Mouse (Mus musculus) midbrain, embryonic 11.5 days (tissue): ENCODE data around the gene Mrps31. TPM values are rescaled to one million over a fixed set of nuclear protein-coding genes. Genes with fewer than 3 reads are reported as not detected.

Source experiments
- ATAC-seq: fragments of 200-750 bp; cut with Nextera tagmentation; 2 replicates; pipeline ENCODE4 v1.8.0; 2017; ENCODE audit warnings: moderate TSS enrichment, moderate library complexity; ENCODE audit not compliant: low FRiP score
- DNase-seq: peaks from one replicate; pipeline ENCODE4 v3.0.0; 2015; ENCODE audit warnings: low spot score; ENCODE audit errors: missing footprints
- H3K27ac ChIP-seq: fragments of 300-500 bp; sonication (generic); 2 replicates; pipeline ENCODE4 v1.5.1; 2014; ENCODE audit warnings: low read depth, low read length
- H3K27me3 ChIP-seq: fragments of 300-500 bp; sonication (generic); 2 replicates; pipeline ENCODE4 v1.6.1; 2014; ENCODE audit warnings: mild to moderate bottlenecking, low read length, moderate library complexity, mixed read lengths; ENCODE audit not compliant: control insufficient read depth, insufficient read depth
- H3K36me3 ChIP-seq: fragments of 300-500 bp; sonication (generic); 2 replicates; pipeline ENCODE4 v1.6.1; 2014; ENCODE audit warnings: mild to moderate bottlenecking, low read length, moderate library complexity, mixed read lengths; ENCODE audit not compliant: control insufficient read depth, insufficient read depth
- H3K4me1 ChIP-seq: fragments of 300-500 bp; sonication (generic); 2 replicates; pipeline ENCODE4 v1.6.1; 2014; ENCODE audit warnings: low read length; ENCODE audit not compliant: control insufficient read depth, insufficient read depth
- H3K4me2 ChIP-seq: fragments of 300-500 bp; sonication (generic); 2 replicates; pipeline ENCODE4 v1.6.1; 2014; ENCODE audit warnings: mild to moderate bottlenecking, moderate library complexity
- H3K4me3 ChIP-seq: fragments of 300-500 bp; sonication (generic); 2 replicates; pipeline ENCODE4 v1.5.1; 2014; ENCODE audit warnings: low read depth, low read length
- H3K9ac ChIP-seq: fragments of 300-500 bp; sonication (generic); 2 replicates; pipeline ENCODE4 v1.6.1; 2014; ENCODE audit warnings: low read length
- H3K9me3 ChIP-seq: fragments of 300-500 bp; sonication (generic); 2 replicates; pipeline ENCODE4 v1.6.1; 2016; ENCODE audit warnings: low read length; ENCODE audit not compliant: control insufficient read depth
- WGBS: fragments of 180-500 bp; shearing (Covaris S2); extraction: QIAGEN DNeasy Blood & Tissue Kit; methylation state at CpG from one replicate; pipeline ENCODE4 v1.1.7; 2014; 5-methylcytosine and 5-hydroxymethylcytosine counted together
- polyA plus RNA-seq: library from polyadenylated mRNA; unstranded; fragments of >200 nt; fragmentation: Nextera tagmentation; extraction: Ambion mirVana; gene quantifications from 2 replicates; pipeline ENCODE4 v1.2.1, GENCODE M21; 2014

The Mrps31 gene
- polyA plus RNA-seq, 1 experiment from 2014 or later, result 45.3 TPM

DNA sequence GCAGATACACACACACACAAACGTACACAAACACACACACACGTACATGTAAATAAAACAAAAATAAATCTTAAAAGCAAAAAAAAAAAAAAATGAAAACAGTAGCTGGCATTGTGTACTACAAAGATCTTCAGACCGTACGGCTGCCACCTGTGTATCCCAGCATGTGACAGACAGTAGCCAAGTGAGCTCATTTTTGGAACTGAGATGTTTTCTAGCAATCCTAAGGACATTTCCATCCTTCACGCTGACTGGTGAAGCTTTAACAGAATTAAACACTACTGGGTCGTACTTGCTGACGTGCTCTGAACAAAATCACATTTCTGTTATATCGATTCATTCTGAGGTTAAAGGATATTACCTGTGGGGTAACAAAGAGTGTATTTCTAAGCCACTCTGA lies 15.9 kb upstream of the Mrps31 start:
- no peaks in the 10 kb centered on the region for H3K4me1 ChIP-seq
- no peak overlapping the region for H3K9ac ChIP-seq
- no peaks in the 10 kb centered on the region for H3K27me3 ChIP-seq
- ATAC-seq, result no peak
- H3K36me3 ChIP-seq, result no peaks in the 10 kb centered on the region; the same call in 1 of the 2 replicates
- WGBS, result 96% methylated on average over 8 of the region's 8 CpGs
- no peaks in the 10 kb centered on the region for H3K9me3 ChIP-seq
- no peak overlapping the region for H3K4me2 ChIP-seq
- no peak overlapping the region for H3K4me3 ChIP-seq
- no peak overlapping the region for H3K27ac ChIP-seq
- DNase-seq, result no peak

DNA sequence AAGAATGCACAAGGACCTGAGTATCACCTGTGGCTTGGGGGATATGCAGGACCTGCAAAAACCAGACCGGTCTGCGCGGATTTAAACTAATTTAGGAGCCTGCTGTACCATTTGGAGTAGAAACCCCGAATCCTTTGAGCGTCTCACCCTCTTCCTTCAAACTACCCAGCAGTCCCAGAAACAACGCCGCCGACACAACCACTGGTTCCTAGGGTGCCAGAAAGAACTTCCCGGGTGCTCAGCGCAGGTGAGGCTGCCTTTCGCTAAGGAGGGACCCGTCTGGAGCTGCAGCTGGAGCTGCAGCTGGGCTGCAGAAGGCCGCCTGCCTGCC lies 13.4 kb upstream of the Mrps31 start:
- Histone ChIP-seq H3K9ac (peak overlapping the region; percentile 69), H3K4me1 (no peaks in the 10 kb centered on the region), H3K27ac (peak overlapping the region; percentile 22; the same call in 1 of the 2 replicates), H3K4me3 (peak overlapping the region; percentile 59), H3K4me2 (peak overlapping the region; percentile 63), H3K9me3 (no peaks in the 10 kb centered on the region), H3K27me3 (no peaks in the 10 kb centered on the region), H3K36me3 (no peaks in the 10 kb centered on the region)
- 1% methylated on average over 13 of the region's 13 CpGs for WGBS
- peak; percentile 95 for DNase-seq
- no peak for ATAC-seq

DNA sequence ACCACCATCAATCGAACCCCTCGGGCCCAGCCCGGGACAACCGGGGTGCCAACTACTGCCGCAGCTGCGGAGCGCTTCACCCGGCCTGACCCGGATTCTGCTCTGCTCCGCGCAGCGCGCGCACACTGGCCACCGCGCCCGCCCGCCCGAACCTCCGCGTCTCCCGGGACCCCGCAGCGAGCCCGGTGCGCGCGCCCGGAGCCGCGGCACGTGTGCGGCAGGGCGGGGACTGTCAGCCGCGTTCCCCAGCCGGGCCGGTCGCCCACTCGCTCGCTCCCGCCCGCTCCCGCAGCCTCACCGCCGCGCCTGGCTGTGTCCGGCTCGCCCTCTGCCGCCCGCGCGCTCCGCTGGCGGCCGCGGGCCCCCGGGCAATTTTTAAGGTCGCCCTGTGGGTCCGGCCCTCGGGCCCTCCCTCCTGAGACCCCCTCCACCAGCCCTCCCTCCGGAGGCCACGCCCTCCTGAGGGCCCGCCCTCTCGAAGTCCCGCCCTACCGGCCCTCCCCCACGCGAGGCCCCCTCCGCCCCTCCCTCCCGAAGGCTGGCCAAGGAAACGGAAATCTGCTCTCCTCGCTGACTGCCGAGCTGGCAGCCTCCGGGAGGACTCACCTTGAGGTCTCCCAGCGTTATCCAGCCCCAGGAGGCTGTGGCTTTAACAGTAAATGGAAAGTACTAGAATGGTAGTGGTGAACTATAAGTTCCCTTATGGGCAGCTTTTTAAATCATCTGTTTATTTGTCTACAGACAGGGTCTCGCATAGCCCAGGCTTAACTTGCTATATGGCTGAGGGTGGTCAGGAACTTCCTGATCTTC lies 12.8 kb upstream of the Mrps31 start, which contains the start of gene Slc25a15:
TSS of gene Slc25a15 (minus strand) at position 456 of the 810 bp plus-strand sequence.
- Histone ChIP-seq H3K4me1 (no peaks in the 10 kb centered on the region), H3K4me3 (peak within 1 kb of the TSS; percentile 59), H3K9me3 (no peaks in the 10 kb centered on the region), H3K27ac (peak within 1 kb of the TSS; percentile 22), H3K36me3 (no peaks in the 10 kb centered on the region), H3K27me3 (no peaks in the 10 kb centered on the region), H3K4me2 (peak within 1 kb of the TSS; percentile 63), H3K9ac (peak within 1 kb of the TSS; percentile 69)
- DNase-seq, result peak; percentile 99
- ATAC-seq, result peak; percentile 95
- WGBS, result under 1% methylated on average over 57 of the region's 77 CpGs

DNA sequence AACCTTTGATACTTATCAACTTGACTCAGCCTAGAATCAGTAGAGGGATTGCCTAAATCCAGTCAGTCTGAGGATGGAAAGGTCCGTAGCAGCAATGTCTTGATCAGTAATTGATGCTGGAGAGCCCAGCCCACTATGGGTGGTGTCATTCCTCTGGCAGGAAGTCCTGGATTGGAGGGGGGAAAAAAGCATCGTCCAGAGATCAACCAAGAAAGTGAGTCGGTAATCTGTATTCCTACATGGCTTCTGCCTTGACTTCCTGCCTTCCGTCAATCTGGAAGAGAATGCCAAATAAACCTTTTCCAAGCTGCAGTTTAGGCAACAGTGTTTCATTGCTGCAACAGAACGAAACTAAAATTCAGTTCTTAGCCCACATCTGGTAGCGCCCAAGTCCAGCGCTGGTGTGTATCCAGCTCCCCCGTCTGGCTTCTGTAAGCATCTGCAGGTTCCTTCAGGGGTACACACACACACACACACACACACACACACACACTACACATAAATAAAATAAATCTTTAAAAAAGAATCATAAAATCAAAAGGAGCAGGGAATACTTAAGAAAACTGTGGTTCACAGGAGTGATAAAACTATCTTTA lies 11.8 kb upstream of the Mrps31 start:
- ATAC-seq (no peak), DNase-seq (no peak)
- no peaks in the 10 kb centered on the region for H3K4me1 ChIP-seq
- no peaks in the 10 kb centered on the region for H3K9me3 ChIP-seq
- no peak overlapping the region; the same call in 1 of the 2 replicates for H3K4me2 ChIP-seq
- H3K36me3 ChIP-seq, result no peaks in the 10 kb centered on the region
- H3K27me3 ChIP-seq, result no peaks in the 10 kb centered on the region
- no peak overlapping the region; the same call in 1 of the 2 replicates for H3K4me3 ChIP-seq
- 92% methylated on average over 8 of the region's 8 CpGs for WGBS
- no peak overlapping the region for H3K27ac ChIP-seq
- no peak overlapping the region; the same call in 1 of the 2 replicates for H3K9ac ChIP-seq

DNA sequence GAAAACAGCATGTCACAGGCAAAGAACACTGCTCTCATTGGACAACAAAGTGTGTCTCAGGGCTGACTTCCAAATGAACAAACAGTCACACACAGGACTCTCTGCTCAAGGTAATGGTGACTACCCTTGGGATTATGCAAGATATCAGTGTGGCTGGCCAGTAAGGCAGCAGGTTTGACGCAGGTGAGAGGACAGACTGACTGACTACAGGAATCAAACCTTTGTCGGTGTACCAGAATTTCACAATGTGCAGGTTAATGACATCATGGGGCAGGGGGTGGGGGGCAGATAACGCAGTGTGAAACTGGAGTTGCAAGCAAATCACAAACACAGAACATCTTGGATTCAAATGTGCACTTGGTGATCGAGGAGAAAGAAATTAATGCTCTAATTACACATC lies 10.6 kb upstream of the Mrps31 start:
- H3K27me3 ChIP-seq, result no peaks in the 10 kb centered on the region
- no peak overlapping the region for H3K27ac ChIP-seq
- DNase-seq (no peak), ATAC-seq (no peak)
- no peak overlapping the region for H3K4me2 ChIP-seq
- WGBS, result 91% methylated on average over 4 of the region's 4 CpGs
- H3K4me3 ChIP-seq, result no peak overlapping the region
- H3K9me3 ChIP-seq, result no peaks in the 10 kb centered on the region
- no peak overlapping the region for H3K9ac ChIP-seq
- H3K36me3 ChIP-seq, result no peaks in the 10 kb centered on the region
- no peaks in the 10 kb centered on the region for H3K4me1 ChIP-seq

DNA sequence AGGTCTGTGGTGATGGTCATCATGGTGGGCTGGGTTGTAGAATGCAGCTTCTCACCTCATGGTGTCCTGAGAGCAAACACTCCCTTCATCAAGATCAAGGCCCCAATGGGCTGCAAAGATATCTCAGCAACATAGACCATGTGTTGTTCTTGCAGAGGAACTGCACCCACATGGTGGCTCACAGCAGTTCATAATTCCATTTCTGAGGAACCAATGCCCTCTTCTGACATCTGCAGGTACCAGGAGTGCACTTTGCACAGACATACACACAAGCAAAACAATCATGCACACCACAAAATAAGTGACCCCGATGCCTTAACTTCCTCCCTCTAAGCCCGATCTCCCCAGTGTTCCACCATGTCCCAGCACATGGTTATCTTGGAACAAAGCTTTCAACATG lies 7.9 kb upstream of the Mrps31 start:
- Histone ChIP-seq H3K27ac (no peak overlapping the region), H3K9ac (no peak overlapping the region)

DNA sequence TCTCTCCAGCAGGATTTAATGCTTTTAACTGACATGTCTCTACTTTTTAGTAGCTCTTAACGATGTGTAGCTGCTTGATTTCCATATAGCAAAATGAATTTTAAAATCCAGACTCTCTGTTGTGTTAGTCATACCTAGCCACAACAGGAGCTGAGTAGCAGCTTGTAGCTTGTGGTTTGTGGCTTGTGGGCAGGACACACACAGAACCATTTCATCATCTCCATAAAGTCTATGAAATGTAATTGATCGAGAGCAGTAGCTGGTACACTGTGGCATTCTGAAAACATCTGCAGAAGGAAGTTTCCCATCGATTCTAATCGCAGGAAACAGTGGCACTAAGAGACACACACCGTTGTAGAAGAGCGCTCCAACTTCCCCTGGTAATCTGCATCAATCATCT lies 5.4 kb upstream of the Mrps31 start:
- Histone ChIP-seq H3K27ac (no peak overlapping the region), H3K36me3 (no peaks in the 10 kb centered on the region), H3K4me1 (peaks cover 2% of the 10 kb centered on the region), H3K9ac (no peak overlapping the region), H3K4me2 (no peak overlapping the region), H3K27me3 (no peaks in the 10 kb centered on the region), H3K9me3 (no peaks in the 10 kb centered on the region), H3K4me3 (no peak overlapping the region)
- ATAC-seq (no peak), DNase-seq (no peak)
- 78% methylated on average over 6 of the region's 6 CpGs for WGBS

More for the DNA sequence above, 7.9 kb upstream of the Mrps31 start:
- ATAC-seq (no peak), DNase-seq (no peak)
- no peak overlapping the region for H3K4me2 ChIP-seq
- 96% methylated on average over 2 of the region's 2 CpGs for WGBS
- no peaks in the 10 kb centered on the region for H3K9me3 ChIP-seq
- H3K36me3 ChIP-seq, result no peaks in the 10 kb centered on the region
- H3K4me1 ChIP-seq, result no peaks in the 10 kb centered on the region
- H3K27me3 ChIP-seq, result no peaks in the 10 kb centered on the region
- no peak overlapping the region for H3K4me3 ChIP-seq

DNA sequence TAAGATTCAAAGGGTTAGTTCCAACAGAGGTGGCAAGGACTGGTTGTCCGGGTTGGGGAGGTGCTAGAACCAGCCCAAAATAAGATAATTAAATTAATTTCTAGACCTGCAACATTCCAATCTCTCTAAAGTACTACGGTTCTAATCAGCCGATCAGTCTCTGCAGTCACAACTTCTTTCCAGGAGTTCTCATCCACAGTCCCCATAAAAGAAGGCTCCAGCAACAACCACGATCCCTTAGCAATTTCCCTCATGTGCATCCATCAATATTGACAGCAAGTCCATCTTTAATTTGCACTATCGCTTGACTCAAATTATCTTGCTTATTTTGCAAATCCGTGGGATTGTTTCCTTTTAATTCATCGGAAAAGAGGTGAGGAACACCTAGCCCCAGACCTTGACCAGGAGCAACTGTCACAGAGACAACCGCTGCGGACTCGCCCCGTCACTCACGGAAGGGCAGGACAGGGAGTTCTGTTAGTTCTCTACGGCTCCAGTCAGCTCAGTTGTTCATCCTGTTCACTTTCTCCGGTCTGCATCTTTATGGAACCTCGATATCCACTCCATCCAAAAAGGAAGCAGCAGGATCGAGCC lies 376 bp upstream of the Mrps31 start:
- H3K9me3 ChIP-seq, result no peaks in the 10 kb centered on the region
- peak overlapping the region; percentile 85 for H3K4me2 ChIP-seq
- H3K4me1 ChIP-seq, result peaks cover 10% of the 10 kb centered on the region
- no peaks in the 10 kb centered on the region for H3K36me3 ChIP-seq
- DNase-seq (no peak), ATAC-seq (no peak)
- H3K9ac ChIP-seq, result peak overlapping the region; percentile 93
- WGBS, result 19% methylated on average over 16 of the region's 16 CpGs
- H3K27me3 ChIP-seq, result no peaks in the 10 kb centered on the region
- peak overlapping the region; percentile 14 for H3K27ac ChIP-seq
- peak overlapping the region; percentile 81 for H3K4me3 ChIP-seq

DNA sequence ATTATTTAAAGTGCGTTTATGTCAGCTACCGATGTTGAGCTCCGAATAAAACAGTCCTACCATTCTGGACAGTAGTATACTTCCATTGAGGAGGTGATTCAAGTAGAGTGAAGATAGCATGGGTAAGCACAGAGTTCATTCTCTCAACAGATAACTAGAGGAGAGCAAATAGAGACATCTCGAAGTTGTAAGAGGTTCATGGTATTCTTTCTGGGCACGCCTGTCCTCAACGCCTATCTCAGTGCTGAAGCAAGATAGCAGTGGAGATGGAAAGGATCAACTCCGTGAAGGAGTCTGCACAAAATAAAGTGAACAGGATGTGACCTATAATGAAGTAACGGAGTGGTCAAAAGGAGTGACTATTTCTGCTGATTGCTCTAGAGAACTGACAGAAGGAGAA lies 810 bp downstream of the Mrps31 start:
- no peak for ATAC-seq
- no peaks in the 10 kb centered on the region for H3K27me3 ChIP-seq
- peak overlapping the region; percentile 85 for H3K4me2 ChIP-seq
- H3K27ac ChIP-seq, result no peak overlapping the region; the same call in 1 of the 2 replicates
- WGBS, result 25% methylated on average over 8 of the region's 8 CpGs
- no peaks in the 10 kb centered on the region for H3K9me3 ChIP-seq
- peak overlapping the region; percentile 81 for H3K4me3 ChIP-seq
- H3K9ac ChIP-seq, result peak overlapping the region; percentile 93
- no peaks in the 10 kb centered on the region for H3K36me3 ChIP-seq
- peaks cover 10% of the 10 kb centered on the region for H3K4me1 ChIP-seq
- DNase-seq, result no peak
